In the genomic region with DNA sequence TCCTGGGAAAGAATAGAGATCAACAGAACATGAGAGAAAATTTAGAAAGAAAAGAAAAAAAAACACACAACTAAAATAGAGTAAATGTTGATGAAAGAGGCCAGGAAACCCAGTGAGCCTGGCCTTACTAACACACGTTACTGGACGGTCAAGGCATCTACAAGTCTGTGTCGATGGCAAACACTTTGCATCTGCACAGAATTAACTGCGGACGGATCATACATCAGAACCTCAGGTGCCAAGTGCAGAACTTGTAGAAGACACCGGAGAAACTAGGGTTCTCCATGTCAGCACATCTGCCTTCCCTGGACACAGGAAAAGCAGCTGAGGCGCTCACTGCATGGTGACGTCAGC, we compare ENCODE assay signal across 7 mouse cellular contexts. TPM values are rescaled to one million over a fixed set of nuclear protein-coding genes. Genes with fewer than 3 reads are reported as not detected.
DNase-seq lines count a peak whose midpoint lies in the region; ATAC-seq lines count a peak whose summit lies in the region.
"Not testable (repeated sequence)": the region's sequence is repeated elsewhere in the genome, so short reads cannot be mapped to it uniquely, and the experiment has no call there.

No protein-coding gene starts in this region.

- not testable (repeated sequence) for ATAC-seq in embryonic facial prominence, embryonic 12.5 days (ENCODE audit: insufficient number of reproducible peaks, insufficient read depth, low FRiP score, low TSS enrichment); heart, embryonic 11.5 days (replicated peaks; ENCODE audit: insufficient number of reproducible peaks, low FRiP score, low TSS enrichment); intestine, embryonic 16.5 days; limb, embryonic 13.5 days (ENCODE audit: low FRiP score, low read depth)

- peak overlapping the region; percentile 40 for H3K9ac ChIP-seq in embryonic facial prominence, embryonic 12.5 days
- H3K9ac ChIP-seq in heart, embryonic 11.5 days (ENCODE audit: low read depth, low read length): peak overlapping the region; percentile 71
- H3K9ac ChIP-seq in intestine, embryonic 16.5 days (ENCODE audit: low read depth, low read length): peak overlapping the region; percentile 60
- peak overlapping the region; percentile 66 for H3K9ac ChIP-seq in limb, embryonic 13.5 days

- not testable (repeated sequence) for H3K9me3 ChIP-seq in embryonic facial prominence, embryonic 12.5 days; heart, embryonic 11.5 days (replicated peaks; ENCODE audit: control insufficient read depth, low read length); intestine, embryonic 16.5 days (ENCODE audit: control insufficient read depth, low read length); limb, embryonic 13.5 days

- DNase-seq in adipocyte (ENCODE audit: low spot score): peak; percentile 57
- peak; percentile 11 for DNase-seq in mesoderm, embryonic 11.5 days (ENCODE audit: low read depth, low spot score)
- peak; percentile 13 for DNase-seq in retina, adult 2 months (ENCODE audit: low read depth, low spot score)

- WGBS in embryonic facial prominence, embryonic 12.5 days: 1% methylated on average over 7 of the region's 8 CpGs
- 2% methylated on average over 6 of the region's 8 CpGs for WGBS in heart, embryonic 11.5 days (ENCODE audit: insufficient replicate concordance)
- WGBS in intestine, embryonic 16.5 days: 1% methylated on average over 6 of the region's 8 CpGs
- WGBS in limb, embryonic 13.5 days: under 1% methylated on average over 7 of the region's 8 CpGs

- H3K27me3 ChIP-seq in embryonic facial prominence, embryonic 12.5 days; heart, embryonic 11.5 days (ENCODE audit: control insufficient read depth, insufficient read depth, low read length); intestine, embryonic 16.5 days (replicated peaks; ENCODE audit: control insufficient read depth, insufficient read depth, low read length); limb, embryonic 13.5 days: not testable (repeated sequence)

- peak overlapping the region; percentile 54 for H3K4me2 ChIP-seq in embryonic facial prominence, embryonic 12.5 days (replicated peaks)
- H3K4me2 ChIP-seq in heart, embryonic 11.5 days: peak overlapping the region; percentile 74
- peak overlapping the region; percentile 63 for H3K4me2 ChIP-seq in intestine, embryonic 16.5 days (ENCODE audit: low read depth, low read length)
- H3K4me2 ChIP-seq in limb, embryonic 13.5 days (replicated peaks): peak overlapping the region; percentile 67

- peak overlapping the region; percentile 45 for H3K4me3 ChIP-seq in embryonic facial prominence, embryonic 12.5 days
- peak overlapping the region; percentile 54 for H3K4me3 ChIP-seq in heart, embryonic 11.5 days (ENCODE audit: low read depth, low read length)
- H3K4me3 ChIP-seq in intestine, embryonic 16.5 days (ENCODE audit: low read length): peak overlapping the region; percentile 57
- H3K4me3 ChIP-seq in limb, embryonic 13.5 days: peak overlapping the region; percentile 51

- H3K4me1 ChIP-seq in embryonic facial prominence, embryonic 12.5 days; heart, embryonic 11.5 days (ENCODE audit: control insufficient read depth, insufficient read depth, low read length); intestine, embryonic 16.5 days (ENCODE audit: control insufficient read depth, insufficient read depth, low read length): not testable (repeated sequence)
- H3K4me1 ChIP-seq in limb, embryonic 13.5 days: peaks cover 17% of the 10 kb centered on the region

- H3K36me3 ChIP-seq in embryonic facial prominence, embryonic 12.5 days; heart, embryonic 11.5 days (ENCODE audit: control insufficient read depth, insufficient read depth, low read length); intestine, embryonic 16.5 days (ENCODE audit: control insufficient read depth, insufficient read depth, low read length); limb, embryonic 13.5 days: not testable (repeated sequence)

- H3K27ac ChIP-seq in embryonic facial prominence, embryonic 12.5 days: peak overlapping the region; percentile 54
- H3K27ac ChIP-seq in heart, embryonic 11.5 days (ENCODE audit: low read depth, low read length): peak overlapping the region; percentile 64
- H3K27ac ChIP-seq in intestine, embryonic 16.5 days (ENCODE audit: low read length): peak overlapping the region; percentile 65
- H3K27ac ChIP-seq in limb, embryonic 13.5 days: peak overlapping the region; percentile 55; the same call in 1 of the 2 replicates

RNA-seq across cellular contexts. Expression of a gene that starts 0.5 kb away (rescaled TPM):
- 10.2 and 11.2 TPM in 2 replicates for polyA plus RNA-seq in embryonic facial prominence, embryonic 12.5 days (2016; fragmentation: Nextera tagmentation; extraction: Ambion mirVana)
- polyA plus RNA-seq in heart, embryonic 11.5 days (2014; fragmentation: Nextera tagmentation; extraction: Ambion mirVana): 6.2 and 7.7 TPM in 2 replicates
- polyA plus RNA-seq in intestine, embryonic 16.5 days (2015; fragmentation: Nextera tagmentation; extraction: Ambion mirVana): 5.1 and 5.7 TPM in 2 replicates
- polyA plus RNA-seq in limb, embryonic 13.5 days (2015; fragmentation: Nextera tagmentation; extraction: Ambion mirVana): 11.0 and 11.3 TPM in 2 replicates

RNA-seq across cellular contexts. Expression of a gene that starts 13.6 kb away (rescaled TPM):
- polyA plus RNA-seq in embryonic facial prominence, embryonic 12.5 days (2016; fragmentation: Nextera tagmentation; extraction: Ambion mirVana): 13.1 and 13.9 TPM in 2 replicates
- 9.4 and 9.6 TPM in 2 replicates for polyA plus RNA-seq in heart, embryonic 11.5 days (2014; fragmentation: Nextera tagmentation; extraction: Ambion mirVana)
- polyA plus RNA-seq in intestine, embryonic 16.5 days (2015; fragmentation: Nextera tagmentation; extraction: Ambion mirVana): 7.9 and 10.8 TPM in 2 replicates
- 13.9 and 14.3 TPM in 2 replicates for polyA plus RNA-seq in limb, embryonic 13.5 days (2015; fragmentation: Nextera tagmentation; extraction: Ambion mirVana)
